Mouse (Mus musculus): ENCODE measurements around the gene Mrgpra2a.
"Not testable (repeated sequence)": the region's sequence is repeated elsewhere in the genome, so short reads cannot be mapped to it uniquely, and the experiment has no call there.

The Mrgpra2a gene

GRCm38 (mm10) chr7:47452015-47452414 is at the start of gene Mrgpra2a:
TSS of gene Mrgpra2a (minus strand) at chr7:47452139.
- in situ Hi-C loops (cut with MboI, MseI) = loop anchor here (5.0 kb wide), 1 partner anchor 40 kb away; no protein-coding TSS in a partner anchor

- in situ Hi-C loops (cut with MboI, MseI) = loop anchor here (5.0 kb wide), 1 partner anchor 39 kb away; the partner anchor contains the start of gene Mrgpra2a
These were observed 39.3 kb upstream of the Mrgpra2a start for GRCm38 (mm10) chr7:47491266-47491665.

GRCm38 (mm10) chr7:47489438-47489837 is 37.5 kb upstream of the Mrgpra2a start:
- in situ Hi-C loops (cut with MboI, MseI) = not testable (repeated sequence)

GRCm38 (mm10) chr7:47483181-47483580 is 31.2 kb upstream of the Mrgpra2a start:
- in situ Hi-C loops (cut with MboI, MseI) = not testable (repeated sequence)

GRCm38 (mm10) chr7:47473904-47474303 is 22.0 kb upstream of the Mrgpra2a start:
- in situ Hi-C loops (cut with MboI, MseI) = loop anchor here (5.0 kb wide), 1 partner anchor 37 kb away; no protein-coding TSS in a partner anchor

GRCm38 (mm10) chr7:47465278-47465981 is 13.5 kb upstream of the Mrgpra2a start:
- in situ Hi-C loops (cut with MboI, MseI) = not testable (repeated sequence)

- in situ Hi-C loops (cut with MboI, MseI) = not testable (repeated sequence)
These were observed 6.2 kb downstream of the Mrgpra2a start for GRCm38 (mm10) chr7:47445729-47446128.

GRCm38 (mm10) chr7:47436463-47436862 is 15.5 kb downstream of the Mrgpra2a start:
- in situ Hi-C loops (cut with MboI, MseI) = loop anchor here (5.0 kb wide), 1 partner anchor 36 kb away; no protein-coding TSS in a partner anchor

GRCm38 (mm10) chr7:47427815-47428508 is 24.0 kb downstream of the Mrgpra2a start:
- in situ Hi-C loops (cut with MboI, MseI) = not testable (repeated sequence)

- in situ Hi-C loops (cut with MboI, MseI) = no loop called here
These were observed 41.3 kb downstream of the Mrgpra2a start for GRCm38 (mm10) chr7:47410602-47411001.

- in situ Hi-C loops (cut with MboI, MseI) = no loop called here
These were observed 42.4 kb downstream of the Mrgpra2a start for GRCm38 (mm10) chr7:47409545-47409944.

GRCm38 (mm10) chr7:47401125-47401524 is 50.8 kb downstream of the Mrgpra2a start:
- in situ Hi-C loops (cut with MboI, MseI) = no loop called here

All from T-helper 1 cell (primary cell).